Mouse (Mus musculus) lung, postnatal 0 days (tissue): ENCODE results near the gene Oaz1. TPM values are rescaled to one million over a fixed set of nuclear protein-coding genes. Genes with fewer than 3 reads are reported as not detected.
"Not testable (repeated sequence)": the region's sequence is repeated elsewhere in the genome, so short reads cannot be mapped to it uniquely, and the experiment has no call there.

Experiments used
- ATAC-seq: fragments of 200-750 bp; cut with Nextera tagmentation; 2 replicates; pipeline ENCODE4 v1.8.0; 2017; ENCODE audit warnings: moderate library complexity
- DNase-seq: peaks from one replicate; pipeline ENCODE4 v3.0.0-alpha.2; 2016; ENCODE audit warnings: low spot score
- H3K27ac ChIP-seq: fragments of 300-500 bp; sonication (generic); 2 replicates; pipeline ENCODE4 v1.5.1; 2014; ENCODE audit warnings: antibody characterized with exemption, mild to moderate bottlenecking, low read length, mixed read lengths
- H3K27me3 ChIP-seq: fragments of 300-500 bp; sonication (generic); replicated peaks from 2 replicates; pipeline ENCODE4 v1.6.1; 2014; ENCODE audit warnings: low read length, mixed read lengths; ENCODE audit not compliant: insufficient read depth
- H3K36me3 ChIP-seq: fragments of 300-500 bp; sonication (generic); 2 replicates; pipeline ENCODE4 v1.6.1; 2014; ENCODE audit warnings: low read length, mixed read lengths; ENCODE audit not compliant: insufficient read depth
- H3K4me1 ChIP-seq: fragments of 300-500 bp; sonication (generic); 2 replicates; pipeline ENCODE4 v1.6.1; 2014; ENCODE audit warnings: antibody characterized with exemption, low read depth, low read length, mixed read lengths; ENCODE audit not compliant: insufficient read depth
- H3K4me2 ChIP-seq: fragments of 300-500 bp; sonication (generic); replicated peaks from 2 replicates; pipeline ENCODE4 v1.6.1; 2014; ENCODE audit warnings: low read depth, mild to moderate bottlenecking, low read length, moderate library complexity, mixed read lengths
- H3K4me3 ChIP-seq: fragments of 300-500 bp; sonication (generic); 2 replicates; pipeline ENCODE4 v1.5.1; 2014; ENCODE audit warnings: low read depth, low read length
- H3K9ac ChIP-seq: fragments of 300-500 bp; sonication (generic); replicated peaks from 2 replicates; pipeline ENCODE4 v1.6.1; 2014; ENCODE audit warnings: low read depth, mild to moderate bottlenecking
- H3K9me3 ChIP-seq: fragments of 300-500 bp; sonication (generic); 2 replicates; pipeline ENCODE4 v1.6.1; 2016; ENCODE audit warnings: low read length, mixed read lengths
- CTCF ChIP-seq: IDR thresholded peaks from 2 replicates; pipeline ENCODE4 v1.5.1; 2016; ENCODE audit warnings: antibody characterized with exemption, mild to moderate bottlenecking
- EP300 ChIP-seq: IDR thresholded peaks from 2 replicates; pipeline ENCODE4 v1.6.1; 2016; ENCODE audit warnings: antibody characterized with exemption, mild to moderate bottlenecking, control low read depth
- WGBS: fragments of 180-500 bp; shearing (Covaris S2); extraction: QIAGEN DNeasy Blood & Tissue Kit; methylation state at CpG from one replicate; pipeline ENCODE4 v1.1.7; 2014; 5-methylcytosine and 5-hydroxymethylcytosine counted together
- polyA plus RNA-seq: library from polyadenylated mRNA; unstranded; fragments of >200 nt; fragmentation: Nextera tagmentation; extraction: Ambion mirVana; gene quantifications from 2 replicates; pipeline ENCODE4 v1.2.1, GENCODE M21; 2015

The Oaz1 gene
- polyA plus RNA-seq, 1 experiment from 2014 or later: 1,416 TPM

- TF ChIP-seq EP300 (no peak), CTCF (no peak)
- DNase-seq (no peak), ATAC-seq (no peak)
- Histone ChIP-seq H3K4me1 (peaks cover 14% of the 10 kb centered on the region), H3K27ac (no peak overlapping the region), H3K36me3 (no peaks in the 10 kb centered on the region), H3K4me2 (no peak overlapping the region), H3K9ac (no peak overlapping the region), H3K9me3 (no peaks in the 10 kb centered on the region), H3K4me3 (no peak overlapping the region), H3K27me3 (peaks cover 19% of the 10 kb centered on the region; the same call in 1 of the 2 replicates)
- 9% methylated on average over 18 of the region's 20 CpGs for WGBS
Observed at GRCm38 (mm10) chr10:80810084-80810483, 16.4 kb upstream of the Oaz1 start.

GRCm38 (mm10) chr10:80812391-80813041, 13.9 kb upstream of the Oaz1 start:
- TF ChIP-seq EP300 (no peak), CTCF (no peak)
- peaks cover 13% of the 10 kb centered on the region for H3K4me1 ChIP-seq
- no peak overlapping the region for H3K9ac ChIP-seq
- H3K9me3 ChIP-seq: no peaks in the 10 kb centered on the region
- ATAC-seq: no peak
- no peak for DNase-seq
- WGBS: 48% methylated on average over 5 of the region's 5 CpGs
- no peaks in the 10 kb centered on the region for H3K36me3 ChIP-seq
- no peak overlapping the region for H3K4me2 ChIP-seq
- H3K4me3 ChIP-seq: no peak overlapping the region
- H3K27me3 ChIP-seq: peaks cover 19% of the 10 kb centered on the region; the same call in 1 of the 2 replicates
- no peak overlapping the region for H3K27ac ChIP-seq

GRCm38 (mm10) chr10:80813366-80813765, 13.1 kb upstream of the Oaz1 start, which contains the start of gene Jsrp1:
TSS of gene Jsrp1 (minus strand) at chr10:80813498.
- no peak within 1 kb of the TSS for H3K9ac ChIP-seq
- WGBS: 62% methylated on average over 4 of the region's 4 CpGs

GRCm38 (mm10) chr10:80814800-80815199, 11.7 kb upstream of the Oaz1 start:
- Histone ChIP-seq H3K9ac (no peak overlapping the region), H3K4me3 (no peak overlapping the region), H3K36me3 (no peaks in the 10 kb centered on the region), H3K9me3 (no peaks in the 10 kb centered on the region), H3K27ac (no peak overlapping the region), H3K4me1 (no peaks in the 10 kb centered on the region), H3K4me2 (no peak overlapping the region), H3K27me3 (0 out of 2 replicates have a peak, but pooled peaks cover 3% of the 10 kb centered on the region)
- ATAC-seq (no peak), DNase-seq (no peak)
- 58% methylated on average over 7 of the region's 7 CpGs for WGBS
- TF ChIP-seq CTCF (peak; percentile 17), EP300 (no peak)

More at GRCm38 (mm10) chr10:80813366-80813765, 13.1 kb upstream of the Oaz1 start, which contains the start of gene Jsrp1:
- ATAC-seq (no peak), DNase-seq (no peak)
- no peaks in the 10 kb centered on the region for H3K9me3 ChIP-seq
- H3K4me2 ChIP-seq: no peak within 1 kb of the TSS
- peaks cover 15% of the 10 kb centered on the region; the same call in 1 of the 2 replicates for H3K27me3 ChIP-seq
- H3K4me1 ChIP-seq: peaks cover 4% of the 10 kb centered on the region
- no peak within 1 kb of the TSS for H3K27ac ChIP-seq
- H3K4me3 ChIP-seq: no peak within 1 kb of the TSS
- no peaks in the 10 kb centered on the region for H3K36me3 ChIP-seq
- TF ChIP-seq CTCF (no peak), EP300 (no peak)

- not testable (repeated sequence) for H3K27ac ChIP-seq, ATAC-seq, H3K27me3 ChIP-seq, H3K4me1 ChIP-seq, DNase-seq, H3K4me3 ChIP-seq, H3K4me2 ChIP-seq, H3K36me3 ChIP-seq, H3K9me3 ChIP-seq, H3K9ac ChIP-seq
- 63% methylated on average over 3 of the region's 3 CpGs for WGBS
Observed at GRCm38 (mm10) chr10:80816303-80816702, 10.2 kb upstream of the Oaz1 start.

- WGBS: 27% methylated on average over 2 of the region's 2 CpGs
- DNase-seq (no peak), ATAC-seq (no peak)
Observed at GRCm38 (mm10) chr10:80817164-80817563, 9.3 kb upstream of the Oaz1 start.

More at GRCm38 (mm10) chr10:80817164-80817563, 9.3 kb upstream of the Oaz1 start:
- no peak overlapping the region for H3K27ac ChIP-seq
- H3K9me3 ChIP-seq: no peaks in the 10 kb centered on the region
- no peaks in the 10 kb centered on the region for H3K36me3 ChIP-seq
- no peaks in the 10 kb centered on the region for H3K27me3 ChIP-seq
- H3K4me1 ChIP-seq: no peaks in the 10 kb centered on the region
- TF ChIP-seq EP300: no peak
- TF ChIP-seq CTCF: no peak
- H3K9ac ChIP-seq: no peak overlapping the region
- no peak overlapping the region for H3K4me2 ChIP-seq
- no peak overlapping the region for H3K4me3 ChIP-seq
